Mouse (Mus musculus): ENCODE results near the gene Ush2a.

Gene Ush2a

GRCm38 (mm10) chr1:188866515-188866914 is 604.7 kb downstream of the Ush2a start:
- DNase-seq (ENCODE audit: low spot score in 2 of 2): no peak

GRCm38 (mm10) chr1:188878531-188879055 is 616.8 kb downstream of the Ush2a start:
- no peak for DNase-seq (ENCODE audit: low spot score in 2 of 2)

GRCm38 (mm10) chr1:188896906-188897551 is 635.2 kb downstream of the Ush2a start:
- no peak for DNase-seq (ENCODE audit: low spot score in 2 of 2)

GRCm38 (mm10) chr1:188904091-188904490 is 642.3 kb downstream of the Ush2a start:
- no peak for DNase-seq (ENCODE audit: low spot score in 2 of 2)

GRCm38 (mm10) chr1:188906175-188906574 is 644.4 kb downstream of the Ush2a start:
- DNase-seq (ENCODE audit: low spot score in 2 of 2): no peak

- no peak for DNase-seq (ENCODE audit: low spot score in 2 of 2)
Measured at GRCm38 (mm10) chr1:188910656-188911055, 648.8 kb downstream of the Ush2a start.

- DNase-seq (ENCODE audit: low spot score in 2 of 2): peak; percentile 4 to 7
Measured at GRCm38 (mm10) chr1:188919946-188920345, 658.1 kb downstream of the Ush2a start.

GRCm38 (mm10) chr1:188937246-188937780 is 675.5 kb downstream of the Ush2a start:
- no peak for DNase-seq (ENCODE audit: low spot score in 2 of 2)

GRCm38 (mm10) chr1:188945326-188945725 is 683.5 kb downstream of the Ush2a start:
- no peak for DNase-seq (ENCODE audit: low spot score in 2 of 2)

GRCm38 (mm10) chr1:188946849-188947248 is 685.0 kb downstream of the Ush2a start:
- no peak for DNase-seq (ENCODE audit: low spot score in 2 of 2)

- no peak for DNase-seq (ENCODE audit: low spot score in 2 of 2)
Measured at GRCm38 (mm10) chr1:188947794-188948193, 686.0 kb downstream of the Ush2a start.

GRCm38 (mm10) chr1:188948276-188948675 is 686.5 kb downstream of the Ush2a start:
- no peak for DNase-seq (ENCODE audit: low spot score in 2 of 2)

GRCm38 (mm10) chr1:188951091-188951490 is 689.3 kb downstream of the Ush2a start:
- DNase-seq (ENCODE audit: low spot score in 2 of 2): no peak

GRCm38 (mm10) chr1:188952501-188952900 is 690.7 kb downstream of the Ush2a start:
- no peak for DNase-seq (ENCODE audit: low spot score in 2 of 2)

GRCm38 (mm10) chr1:188973078-188973477 is 711.3 kb downstream of the Ush2a start:
- no peak for DNase-seq (ENCODE audit: low spot score in 2 of 2)

- no peak for DNase-seq (ENCODE audit: low spot score in 2 of 2)
Measured at GRCm38 (mm10) chr1:188973926-188974325, 712.1 kb downstream of the Ush2a start.

GRCm38 (mm10) chr1:188980050-188980449 is 718.2 kb downstream of the Ush2a start:
- DNase-seq (ENCODE audit: low spot score in 2 of 2): peak in 1 of 2 experiments; percentile 36

GRCm38 (mm10) chr1:188993218-188993617 is 731.4 kb downstream of the Ush2a start:
- no peak for DNase-seq (ENCODE audit: low spot score in 2 of 2)

- DNase-seq (ENCODE audit: low spot score in 2 of 2): no peak
Measured at GRCm38 (mm10) chr1:188997921-188998320, 736.1 kb downstream of the Ush2a start.

- DNase-seq (ENCODE audit: low spot score in 2 of 2): no peak
Measured at GRCm38 (mm10) chr1:188999981-189000380, 738.2 kb downstream of the Ush2a start.

- no peak for DNase-seq (ENCODE audit: low spot score in 2 of 2)
Measured at GRCm38 (mm10) chr1:189001815-189002214, 740.0 kb downstream of the Ush2a start.

GRCm38 (mm10) chr1:189004774-189005173 is 743.0 kb downstream of the Ush2a start:
- DNase-seq (ENCODE audit: low spot score in 2 of 2): no peak

GRCm38 (mm10) chr1:189006267-189006666 is 744.4 kb downstream of the Ush2a start:
- no peak for DNase-seq (ENCODE audit: low spot score in 2 of 2)
